Mouse (Mus musculus): ENCODE data around the gene Prkce. TPM values are rescaled to one million over a fixed set of nuclear protein-coding genes. Genes with fewer than 3 reads are reported as not detected.

Prkce gene
- polyA plus RNA-seq, 2 experiments = 0.32 to 0.37 TPM

DNA sequence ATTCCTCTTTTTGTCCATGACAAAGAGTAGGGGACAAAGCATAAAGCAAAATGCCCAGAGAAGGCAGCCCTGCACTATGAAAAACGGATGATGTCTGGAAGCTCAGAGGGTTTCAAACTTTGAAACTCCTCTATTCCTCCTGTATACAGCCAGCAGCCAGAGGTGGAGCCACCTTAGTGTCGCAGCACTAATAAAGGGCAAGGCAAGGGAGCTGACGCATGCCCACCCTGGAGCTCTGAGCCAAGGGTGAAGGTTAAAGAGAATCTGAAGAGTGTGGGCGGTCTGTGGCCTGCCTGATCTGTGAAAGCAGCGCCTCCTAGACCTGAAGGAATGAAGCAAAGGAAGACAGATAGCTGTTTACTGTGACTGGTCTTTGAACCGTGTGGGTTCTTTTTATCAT is 33.1 kb upstream of the Prkce start:
- TF ChIP-seq EP300 (IDR thresholded peaks at IDR 0.05; ENCODE audit: low read depth) (no peak), CTCF (IDR thresholded peaks at IDR 0.05; ENCODE audit: low read depth) (no peak)
- peaks cover 22% of the 10 kb centered on the region for H3K36me3 ChIP-seq (replicated peaks; ENCODE audit: control insufficient read depth, insufficient read depth, low read depth)
- H3K4me2 ChIP-seq (ENCODE audit: low read depth) = no peak overlapping the region
- no peak overlapping the region for H3K9ac ChIP-seq (replicated peaks)
- no peaks in the 10 kb centered on the region for H3K4me1 ChIP-seq (replicated peaks; ENCODE audit: control insufficient read depth in 2 of 2, insufficient read depth in 2 of 2, low read length in 1 of 2)
- WGBS (ENCODE audit: insufficient replicate concordance) = 69% methylated on average over 6 of the region's 6 CpGs
- ATAC-seq (ENCODE audit: insufficient read depth) = no peak
- H3K27ac ChIP-seq = no peak overlapping the region
- DNase-seq (ENCODE audit: low read depth in 3 of 3, low spot score in 3 of 3) = no peak
- no peak overlapping the region for H3K4me3 ChIP-seq (ENCODE audit: insufficient read depth in 1 of 2, low read depth in 2 of 2, low read length in 2 of 2)
- H3K9me3 ChIP-seq (ENCODE audit: control insufficient read depth, low read length) = no peaks in the 10 kb centered on the region
- H3K27me3 ChIP-seq (ENCODE audit: control insufficient read depth, insufficient read depth, low read length) = no peaks in the 10 kb centered on the region

DNA sequence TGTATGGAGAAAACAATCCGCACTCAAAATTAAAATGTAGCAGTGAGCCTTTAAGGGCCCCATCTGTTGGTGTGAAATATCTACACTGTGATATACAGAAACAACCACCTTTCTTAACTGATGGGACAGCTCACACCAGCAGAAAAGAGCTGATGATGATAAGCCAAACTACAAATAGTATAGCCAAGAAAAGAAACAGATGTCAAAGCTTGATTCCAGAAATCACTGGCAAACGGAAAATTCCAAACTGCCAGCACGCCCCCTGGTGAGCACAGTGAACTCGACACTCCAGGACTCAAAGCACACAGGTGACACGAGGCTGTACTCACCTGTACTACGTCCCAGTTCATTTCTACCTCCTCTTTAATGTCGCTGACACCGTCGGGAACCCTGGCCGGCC is 31.8 kb upstream of the Prkce start:
- no peaks in the 10 kb centered on the region for H3K27me3 ChIP-seq (ENCODE audit: control insufficient read depth, insufficient read depth, low read length)
- no peak overlapping the region for H3K4me2 ChIP-seq (ENCODE audit: low read depth)
- TF ChIP-seq CTCF (IDR thresholded peaks at IDR 0.05; ENCODE audit: low read depth) = peak; percentile 33; the same call in 1 of the 2 replicates
- TF ChIP-seq EP300 (IDR thresholded peaks at IDR 0.05; ENCODE audit: low read depth) = no peak
- peaks cover 22% of the 10 kb centered on the region for H3K36me3 ChIP-seq (replicated peaks; ENCODE audit: control insufficient read depth, insufficient read depth, low read depth)
- H3K9me3 ChIP-seq (ENCODE audit: control insufficient read depth, low read length) = no peaks in the 10 kb centered on the region
- DNase-seq (ENCODE audit: low read depth in 3 of 3, low spot score in 3 of 3) (no peak), ATAC-seq (ENCODE audit: insufficient read depth) (no peak)
- H3K9ac ChIP-seq (replicated peaks) = no peak overlapping the region
- H3K27ac ChIP-seq = no peak overlapping the region
- WGBS (ENCODE audit: insufficient replicate concordance) = 82% methylated on average over 10 of the region's 10 CpGs
- H3K4me3 ChIP-seq (ENCODE audit: insufficient read depth in 1 of 2, low read depth in 2 of 2, low read length in 2 of 2) = no peak overlapping the region
- H3K4me1 ChIP-seq (replicated peaks; ENCODE audit: control insufficient read depth in 2 of 2, insufficient read depth in 2 of 2, low read length in 1 of 2) = no peaks in the 10 kb centered on the region

DNA sequence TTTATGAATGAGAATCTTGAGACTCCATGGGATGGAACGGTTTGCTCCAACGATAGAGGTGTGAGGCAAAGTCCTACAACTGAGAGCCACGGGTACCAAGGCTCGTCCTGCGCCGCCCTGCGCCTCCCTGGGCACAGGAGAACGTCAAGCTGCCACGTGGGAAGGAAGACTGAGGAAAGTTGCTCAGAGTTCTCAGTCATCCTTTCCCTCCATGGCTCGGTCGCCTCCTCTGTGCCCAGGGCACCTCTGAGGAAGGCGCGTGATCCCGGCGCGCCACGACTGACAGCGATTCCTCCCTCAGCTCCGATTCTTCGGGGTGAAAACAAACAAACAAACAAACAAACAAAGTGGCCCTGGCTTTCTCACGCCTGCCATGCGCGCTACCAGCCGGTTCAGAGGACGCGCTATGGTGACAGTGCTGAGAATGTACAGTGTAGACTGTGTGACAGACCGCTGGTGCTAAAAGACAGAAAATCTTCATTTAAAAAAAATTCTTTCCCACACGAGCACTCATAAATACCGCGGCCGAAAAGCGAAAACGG is 23.0 kb upstream of the Prkce start:
- Histone ChIP-seq H3K4me3 (ENCODE audit: insufficient read depth in 1 of 2, low read depth in 2 of 2, low read length in 2 of 2) (peak overlapping the region; percentile 80 to 89), H3K27ac (peak overlapping the region; percentile 65), H3K4me2 (ENCODE audit: low read depth) (peak overlapping the region; percentile 86), H3K4me1 (replicated peaks; ENCODE audit: control insufficient read depth in 2 of 2, insufficient read depth in 2 of 2, low read length in 1 of 2) (peaks cover 9 to 15% of the 10 kb centered on the region in 2 experiments), H3K36me3 (replicated peaks; ENCODE audit: control insufficient read depth, insufficient read depth, low read depth) (peaks cover 2% of the 10 kb centered on the region), H3K9me3 (ENCODE audit: control insufficient read depth, low read length) (no peaks in the 10 kb centered on the region), H3K27me3 (ENCODE audit: control insufficient read depth, insufficient read depth, low read length) (no peaks in the 10 kb centered on the region), H3K9ac (replicated peaks) (peak overlapping the region; percentile 78)
- peak; percentile 74 for ATAC-seq (ENCODE audit: insufficient read depth)
- TF ChIP-seq CTCF (IDR thresholded peaks at IDR 0.05; ENCODE audit: low read depth) = no peak
- TF ChIP-seq EP300 (IDR thresholded peaks at IDR 0.05; ENCODE audit: low read depth) = no peak
- WGBS (ENCODE audit: insufficient replicate concordance) = under 1% methylated on average over 33 of the region's 33 CpGs
- DNase-seq (ENCODE audit: low read depth in 3 of 3, low spot score in 3 of 3) = no peak

DNA sequence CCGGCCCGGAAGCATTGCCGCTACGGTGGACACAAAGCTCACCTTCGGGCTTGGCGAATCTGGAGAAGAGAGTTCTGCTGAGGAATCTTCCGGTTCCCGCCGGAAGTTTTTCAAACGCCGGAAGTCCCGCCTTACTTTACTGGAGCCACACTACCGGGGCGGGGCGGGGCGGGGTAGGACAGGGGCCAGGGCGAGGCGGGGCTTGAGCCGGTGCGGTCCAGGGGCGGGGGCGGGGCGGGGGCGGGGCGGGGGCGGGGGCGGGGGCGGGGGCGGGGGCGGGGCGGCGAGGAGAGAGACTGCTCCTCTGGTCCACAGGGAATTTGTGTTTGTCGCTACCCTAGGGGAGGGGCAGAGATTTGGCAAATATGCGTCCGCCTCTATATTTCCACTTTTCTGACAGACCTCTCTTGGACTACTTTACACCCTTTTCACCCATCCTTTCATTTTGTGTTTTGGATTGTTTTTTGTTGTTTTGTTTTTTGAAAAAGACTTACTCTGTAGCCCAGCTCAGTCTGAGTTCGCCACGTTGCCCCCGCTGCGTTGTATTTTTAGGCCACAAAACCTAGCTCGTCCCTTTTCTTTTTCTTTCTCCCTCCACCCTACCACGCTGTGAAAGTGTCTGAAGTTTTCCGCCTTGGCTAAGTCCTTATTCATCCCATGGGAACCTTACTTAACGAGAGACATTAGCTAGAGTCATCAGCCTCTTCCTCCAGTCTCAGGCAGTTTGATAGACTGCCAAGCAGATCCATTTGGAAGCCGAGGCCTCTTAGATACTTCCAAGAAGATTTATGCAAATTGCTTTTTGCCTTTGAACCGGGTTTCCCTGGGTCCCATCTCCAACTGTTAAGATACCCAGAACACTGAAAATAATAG is 22.3 kb upstream of the Prkce start, which contains the start of gene Srbd1:
Srbd1 (minus strand) TSS at position 97 of the 873 bp plus-strand sequence.
- WGBS (ENCODE audit: insufficient replicate concordance) = 5% methylated on average over 30 of the region's 45 CpGs
- peak; percentile 95 for ATAC-seq (ENCODE audit: insufficient read depth)
- Histone ChIP-seq H3K4me3 (ENCODE audit: insufficient read depth in 1 of 2, low read depth in 2 of 2, low read length in 2 of 2) (peak within 1 kb of the TSS; percentile 80 to 89), H3K27ac (peak within 1 kb of the TSS; percentile 65), H3K4me2 (ENCODE audit: low read depth) (peak within 1 kb of the TSS; percentile 86), H3K36me3 (replicated peaks; ENCODE audit: control insufficient read depth, insufficient read depth, low read depth) (peaks cover 2% of the 10 kb centered on the region), H3K9ac (replicated peaks) (peak within 1 kb of the TSS; percentile 78), H3K27me3 (ENCODE audit: control insufficient read depth, insufficient read depth, low read length) (no peaks in the 10 kb centered on the region), H3K4me1 (replicated peaks; ENCODE audit: control insufficient read depth in 2 of 2, insufficient read depth in 2 of 2, low read length in 1 of 2) (peaks cover 11 to 15% of the 10 kb centered on the region in 2 experiments), H3K9me3 (ENCODE audit: control insufficient read depth, low read length) (no peaks in the 10 kb centered on the region)
- TF ChIP-seq CTCF (IDR thresholded peaks at IDR 0.05; ENCODE audit: low read depth) (no peak), EP300 (IDR thresholded peaks at IDR 0.05; ENCODE audit: low read depth) (no peak)
- peak; percentile 88 to 90 (median 89) for DNase-seq (ENCODE audit: low read depth in 3 of 3, low spot score in 3 of 3)

DNA sequence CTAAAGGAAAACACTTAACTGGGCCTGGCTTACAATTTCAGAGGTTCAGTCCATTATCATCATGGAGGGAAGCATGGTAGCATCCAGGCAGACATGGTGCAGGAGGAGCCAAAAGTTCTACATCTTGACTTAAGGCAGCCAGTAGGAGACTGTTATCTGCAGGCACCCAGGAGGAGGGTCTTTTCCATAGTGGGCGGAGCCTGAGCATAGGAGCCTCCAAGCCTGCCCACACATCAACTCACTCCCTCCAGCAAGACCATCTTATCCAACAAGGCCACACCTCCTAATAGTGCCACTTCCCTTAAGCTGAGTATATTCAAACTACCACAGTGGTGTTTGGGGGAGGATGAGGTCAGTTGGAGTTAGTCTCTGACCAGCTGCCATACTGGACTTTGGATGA is 17.9 kb upstream of the Prkce start:
- no peak overlapping the region for H3K4me3 ChIP-seq (ENCODE audit: insufficient read depth in 1 of 2, low read depth in 2 of 2, low read length in 2 of 2)
- DNase-seq (ENCODE audit: low read depth in 3 of 3, low spot score in 3 of 3) (no peak), ATAC-seq (ENCODE audit: insufficient read depth) (no peak)
- no peak for TF ChIP-seq EP300 (IDR thresholded peaks at IDR 0.05; ENCODE audit: low read depth)
- TF ChIP-seq CTCF (IDR thresholded peaks at IDR 0.05; ENCODE audit: low read depth) = no peak
- no peaks in the 10 kb centered on the region for H3K36me3 ChIP-seq (replicated peaks; ENCODE audit: control insufficient read depth, insufficient read depth, low read depth)
- H3K9me3 ChIP-seq (ENCODE audit: control insufficient read depth, low read length) = no peaks in the 10 kb centered on the region
- H3K27ac ChIP-seq = no peak overlapping the region
- H3K9ac ChIP-seq (replicated peaks) = no peak overlapping the region
- 65% methylated on average over 1 of the region's 1 CpGs for WGBS (ENCODE audit: insufficient replicate concordance)
- H3K27me3 ChIP-seq (ENCODE audit: control insufficient read depth, insufficient read depth, low read length) = no peaks in the 10 kb centered on the region
- H3K4me1 ChIP-seq (replicated peaks; ENCODE audit: control insufficient read depth in 2 of 2, insufficient read depth in 2 of 2, low read length in 1 of 2) = peaks cover 5 to 11% of the 10 kb centered on the region in 2 experiments
- no peak overlapping the region for H3K4me2 ChIP-seq (ENCODE audit: low read depth)
